Mouse (Mus musculus) WW6 (cell line): ENCODE data around the gene Igsf9b.
A peak's percentile ranks its signal among the peaks of the same experiment; 100 is the strongest.

ENCODE experiments used
- DNase-seq: peaks from one replicate; pipeline ENCODE4 v3.0.0-alpha.2; 2013; ENCODE audit warnings: low read depth, low spot score

The Igsf9b gene

GRCm38 (mm10) chr9:27298411-27299285 is at the start of gene Igsf9b:
Igsf9b (plus strand) TSS chr9:27299204.
- DNase-seq: peak; percentile 87

- DNase-seq: no peak
Observed at GRCm38 (mm10) chr9:27252034-27252714, 46.8 kb upstream of the Igsf9b start.

- no peak for DNase-seq
Observed at GRCm38 (mm10) chr9:27256454-27256853, 42.5 kb upstream of the Igsf9b start.

GRCm38 (mm10) chr9:27260378-27260947 is 38.5 kb upstream of the Igsf9b start:
- no peak for DNase-seq

GRCm38 (mm10) chr9:27261905-27262304 is 37.1 kb upstream of the Igsf9b start:
- DNase-seq: no peak

- DNase-seq: no peak
Observed at GRCm38 (mm10) chr9:27265009-27265408, 34.0 kb upstream of the Igsf9b start.

GRCm38 (mm10) chr9:27267878-27268277 is 31.1 kb upstream of the Igsf9b start:
- no peak for DNase-seq

- DNase-seq: no peak
Observed at GRCm38 (mm10) chr9:27268493-27268892, 30.5 kb upstream of the Igsf9b start.

GRCm38 (mm10) chr9:27269322-27269721 is 29.7 kb upstream of the Igsf9b start:
- DNase-seq: no peak

- no peak for DNase-seq
Observed at GRCm38 (mm10) chr9:27269904-27270303, 29.1 kb upstream of the Igsf9b start.

GRCm38 (mm10) chr9:27271899-27272298 is 27.1 kb upstream of the Igsf9b start:
- no peak for DNase-seq

- DNase-seq: no peak
Observed at GRCm38 (mm10) chr9:27272858-27273257, 26.1 kb upstream of the Igsf9b start.

GRCm38 (mm10) chr9:27276282-27276839 is 22.6 kb upstream of the Igsf9b start:
- DNase-seq: no peak

GRCm38 (mm10) chr9:27277401-27278087 is 21.5 kb upstream of the Igsf9b start:
- DNase-seq: no peak

GRCm38 (mm10) chr9:27279041-27279440 is 20.0 kb upstream of the Igsf9b start:
- no peak for DNase-seq

- DNase-seq: no peak
Observed at GRCm38 (mm10) chr9:27280976-27281375, 18.0 kb upstream of the Igsf9b start.

- DNase-seq: no peak
Observed at GRCm38 (mm10) chr9:27285719-27286249, 13.2 kb upstream of the Igsf9b start.

- DNase-seq: no peak
Observed at GRCm38 (mm10) chr9:27286296-27286695, 12.7 kb upstream of the Igsf9b start.

- no peak for DNase-seq
Observed at GRCm38 (mm10) chr9:27286859-27287258, 12.1 kb upstream of the Igsf9b start.

GRCm38 (mm10) chr9:27287419-27287818 is 11.6 kb upstream of the Igsf9b start:
- DNase-seq: no peak

- no peak for DNase-seq
Observed at GRCm38 (mm10) chr9:27288442-27288841, 10.6 kb upstream of the Igsf9b start.
